Mouse (Mus musculus): ENCODE data around the gene Os9.

DNA sequence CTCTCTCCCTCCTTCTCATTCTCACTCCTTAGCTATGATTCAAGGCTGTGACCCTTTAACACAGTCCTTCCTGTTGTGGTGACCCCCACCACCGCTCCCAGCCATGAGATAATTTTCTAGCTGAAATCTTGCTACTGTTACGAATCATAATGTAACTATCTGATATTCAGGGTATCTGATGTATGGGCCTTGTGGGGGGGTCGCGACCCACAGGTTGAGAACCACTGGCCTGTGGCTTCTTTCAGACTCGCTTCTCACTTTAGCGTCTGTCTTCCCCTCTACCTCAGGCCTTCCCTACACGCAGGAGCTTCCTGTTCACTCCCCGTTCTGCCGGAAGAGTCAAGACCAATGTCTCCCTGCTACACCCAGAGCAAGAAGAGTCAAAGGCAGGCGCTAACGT is 2.5 kb downstream of the Os9 start:
- no peak for TF ChIP-seq ZC3H11A (IDR thresholded peaks at IDR 0.05; ENCODE audit: low read depth, low read length)
- TF ChIP-seq CHD2 (IDR thresholded peaks at IDR 0.05; ENCODE audit: low read length), result no peak
- no peak for TF ChIP-seq USF1 (IDR thresholded peaks at IDR 0.05; ENCODE audit: low read depth, low read length)
- no peak for TF ChIP-seq NELFE (IDR thresholded peaks at IDR 0.05; ENCODE audit: low read depth, low read length)
- TF ChIP-seq POLR2A (IDR thresholded peaks at IDR 0.05; ENCODE audit: control insufficient read depth in 1 of 2, insufficient read depth in 1 of 2, low read depth in 1 of 2, low read length in 2 of 2, poor library complexity in 1 of 2), result no peak

Data from MEL (cell line).